Mouse (Mus musculus) neural tube, embryonic 14.5 days (tissue): ENCODE measurements around the gene Vcp. TPM values are rescaled to one million over a fixed set of nuclear protein-coding genes. Genes with fewer than 3 reads are reported as not detected.

Experiments
- ATAC-seq: fragments of 200-750 bp; cut with Nextera tagmentation; 2 replicates; pipeline ENCODE4 v1.8.0; 2017; ENCODE audit warnings: low read depth, mild to moderate bottlenecking, moderate TSS enrichment, moderate library complexity
- H3K27ac ChIP-seq: fragments of 300-500 bp; sonication (generic); 2 replicates; pipeline ENCODE4 v1.5.1; 2014; ENCODE audit warnings: low read depth, mild to moderate bottlenecking, control low read depth, low read length, moderate library complexity, mixed read lengths
- H3K27me3 ChIP-seq: fragments of 300-500 bp; sonication (generic); 2 replicates; pipeline ENCODE4 v1.6.1; 2014; ENCODE audit warnings: low read length; ENCODE audit not compliant: control insufficient read depth, insufficient read depth
- H3K36me3 ChIP-seq: fragments of 300-500 bp; sonication (generic); 2 replicates; pipeline ENCODE4 v1.6.1; 2014; ENCODE audit warnings: low read length, mixed read lengths; ENCODE audit not compliant: control insufficient read depth, insufficient read depth
- H3K4me1 ChIP-seq: fragments of 300-500 bp; sonication (generic); 2 replicates; pipeline ENCODE4 v1.6.1; 2014; ENCODE audit warnings: low read length; ENCODE audit not compliant: control insufficient read depth, insufficient read depth
- H3K4me2 ChIP-seq: fragments of 300-500 bp; sonication (generic); 2 replicates; pipeline ENCODE4 v1.6.1; 2014; ENCODE audit warnings: mild to moderate bottlenecking, low read depth, low read length, control low read depth
- H3K4me3 ChIP-seq: fragments of 300-500 bp; sonication (generic); 2 replicates; pipeline ENCODE4 v1.5.1; 2014; ENCODE audit warnings: low read depth, low read length, control low read depth, mixed read lengths
- H3K9ac ChIP-seq: fragments of 300-500 bp; sonication (generic); replicated peaks from 2 replicates; pipeline ENCODE4 v1.6.1; 2014; ENCODE audit warnings: low read depth, mild to moderate bottlenecking, control low read depth, low read length, mixed read lengths
- H3K9me3 ChIP-seq: fragments of 300-500 bp; sonication (generic); 2 replicates; pipeline ENCODE4 v1.6.1; 2016; ENCODE audit warnings: low read length; ENCODE audit not compliant: control insufficient read depth
- WGBS: fragments of 180-500 bp; shearing (Covaris S2); extraction: QIAGEN DNeasy Blood & Tissue Kit; methylation state at CpG from one replicate; pipeline ENCODE4 v1.1.7; 2014; 5-methylcytosine and 5-hydroxymethylcytosine counted together
- polyA plus RNA-seq: library from polyadenylated mRNA; unstranded; fragments of >200 nt; fragmentation: Nextera tagmentation; extraction: Ambion mirVana; gene quantifications from 2 replicates; pipeline ENCODE4 v1.2.1, GENCODE M21; 2014

Gene Vcp
- polyA plus RNA-seq, 1 experiment from 2014 or later: 435 TPM

DNA sequence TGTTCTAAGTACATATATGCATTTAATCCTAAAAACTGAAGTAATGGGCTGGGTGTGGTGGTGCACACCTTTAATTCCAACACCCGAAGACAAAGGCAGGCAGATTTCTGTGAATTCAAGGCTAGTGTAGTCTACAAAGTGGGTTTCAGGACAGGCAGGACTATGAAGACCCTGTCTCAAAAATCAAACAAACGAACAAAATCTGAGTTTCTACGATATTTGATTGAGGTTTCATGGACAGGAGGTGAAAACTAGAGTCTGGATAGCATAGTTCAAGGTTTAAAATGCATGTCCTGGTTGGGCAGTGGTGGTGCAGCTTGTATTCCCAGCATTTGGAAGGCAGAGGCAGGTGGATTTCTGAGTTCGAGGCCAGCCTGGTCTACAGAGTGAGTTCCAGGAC lies 31.0 kb downstream of the Vcp start, which contains the start of gene 1700022I11Rik:
TSS of gene 1700022I11Rik (plus strand) at position 301 of the 400 bp plus-strand sequence.
- Histone ChIP-seq H3K4me3 (no peak within 1 kb of the TSS), H3K27me3 (no peaks in the 10 kb centered on the region), H3K9ac (no peak within 1 kb of the TSS), H3K9me3 (no peaks in the 10 kb centered on the region), H3K4me2 (no peak within 1 kb of the TSS), H3K4me1 (no peaks in the 10 kb centered on the region), H3K27ac (no peak within 1 kb of the TSS), H3K36me3 (no peaks in the 10 kb centered on the region)
- WGBS: 92% methylated on average over 4 of the region's 4 CpGs
- no peak for ATAC-seq

DNA sequence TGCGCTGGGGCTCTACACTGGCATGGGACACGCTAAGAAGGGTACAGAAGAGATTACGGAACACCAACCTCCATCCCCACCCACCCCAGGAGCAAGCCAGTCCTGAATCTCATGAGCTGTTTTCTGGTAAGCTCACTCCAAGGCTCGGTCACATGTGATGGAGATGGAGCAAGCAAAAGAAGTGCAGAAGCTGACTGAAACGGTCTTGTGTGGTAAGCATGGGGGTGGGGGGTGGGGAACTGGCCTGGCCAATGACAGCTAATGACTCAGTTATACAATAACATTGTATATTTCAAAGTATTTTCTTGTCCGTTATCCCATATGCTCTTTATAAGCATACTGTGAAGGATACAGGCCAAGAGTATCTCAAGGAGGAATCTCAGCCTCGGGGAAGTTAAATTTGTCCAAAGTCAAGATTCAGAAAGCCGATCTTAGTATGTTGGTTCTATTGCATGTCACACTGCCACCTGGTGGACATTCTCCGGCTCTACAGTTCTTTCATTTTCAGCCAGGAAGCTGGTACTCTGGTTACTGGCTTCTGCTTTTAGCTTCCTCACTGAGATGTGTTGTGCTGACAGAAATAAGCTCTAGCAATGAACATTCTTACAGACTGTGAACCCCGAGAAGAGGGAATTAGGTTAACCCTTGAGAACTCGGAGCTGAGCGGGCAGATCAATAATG lies 35.1 kb downstream of the Vcp start:
- no peaks in the 10 kb centered on the region for H3K9me3 ChIP-seq
- H3K9ac ChIP-seq: no peak overlapping the region
- no peaks in the 10 kb centered on the region for H3K27me3 ChIP-seq
- peak; percentile 57 for ATAC-seq
- H3K4me1 ChIP-seq: no peaks in the 10 kb centered on the region
- H3K27ac ChIP-seq: no peak overlapping the region
- H3K36me3 ChIP-seq: no peaks in the 10 kb centered on the region
- H3K4me2 ChIP-seq: 0 out of 2 replicates have a peak overlapping the region, but pooled peaks have one; percentile 7
- 17% methylated on average over 12 of the region's 12 CpGs for WGBS
- H3K4me3 ChIP-seq: no peak overlapping the region

DNA sequence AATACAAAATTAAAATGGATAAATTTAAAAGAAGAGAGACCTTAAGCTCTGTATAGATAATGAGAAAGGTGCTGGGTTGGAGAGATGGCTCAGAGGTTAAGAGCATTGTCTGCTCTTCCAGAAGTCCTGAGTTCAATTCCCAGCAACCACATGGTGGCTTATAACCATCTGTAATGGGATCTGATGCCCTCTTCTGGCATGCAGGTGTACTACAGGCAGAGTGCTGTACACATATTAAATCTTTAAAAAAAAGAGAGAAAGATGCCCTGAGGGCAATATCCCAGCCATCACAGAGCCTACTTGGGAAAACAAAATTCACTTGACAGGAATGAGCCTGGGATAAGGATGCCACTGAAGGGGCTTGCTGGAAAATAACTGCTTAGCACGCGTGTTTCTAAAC lies 36.8 kb downstream of the Vcp start:
- H3K27me3 ChIP-seq: no peaks in the 10 kb centered on the region
- H3K4me2 ChIP-seq: no peak overlapping the region
- WGBS: 92% methylated on average over 2 of the region's 2 CpGs
- no peak overlapping the region for H3K4me3 ChIP-seq
- H3K9me3 ChIP-seq: no peaks in the 10 kb centered on the region
- H3K4me1 ChIP-seq: no peaks in the 10 kb centered on the region
- H3K36me3 ChIP-seq: no peaks in the 10 kb centered on the region
- no peak overlapping the region for H3K27ac ChIP-seq
- H3K9ac ChIP-seq: no peak overlapping the region
- ATAC-seq: no peak

DNA sequence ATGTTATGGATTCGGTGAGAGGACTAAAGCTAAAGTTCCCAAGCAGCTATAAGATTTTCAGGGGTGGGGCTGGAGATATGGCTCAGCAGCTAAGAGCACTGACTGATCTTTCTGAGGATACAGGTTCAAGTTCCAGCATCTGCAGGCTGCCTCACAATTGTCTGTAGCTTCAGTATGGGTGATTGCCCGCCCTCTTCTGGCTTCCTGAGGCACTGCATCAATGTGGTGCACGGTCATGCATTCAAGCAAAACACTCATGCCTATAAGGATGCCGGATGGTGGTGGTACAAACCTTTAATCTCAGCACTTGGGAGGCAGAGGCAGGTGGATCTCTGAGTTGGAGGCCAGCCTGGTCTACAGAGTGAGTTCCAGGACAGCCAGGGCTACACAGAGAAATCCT lies 38.7 kb downstream of the Vcp start:
- no peak for ATAC-seq
- no peaks in the 10 kb centered on the region for H3K4me1 ChIP-seq
- H3K4me3 ChIP-seq: no peak overlapping the region
- peaks cover 16% of the 10 kb centered on the region for H3K36me3 ChIP-seq
- H3K9ac ChIP-seq: no peak overlapping the region
- H3K9me3 ChIP-seq: no peaks in the 10 kb centered on the region
- no peak overlapping the region for H3K4me2 ChIP-seq
- WGBS: 30% methylated on average over 4 of the region's 4 CpGs
- H3K27ac ChIP-seq: no peak overlapping the region
- no peaks in the 10 kb centered on the region for H3K27me3 ChIP-seq

DNA sequence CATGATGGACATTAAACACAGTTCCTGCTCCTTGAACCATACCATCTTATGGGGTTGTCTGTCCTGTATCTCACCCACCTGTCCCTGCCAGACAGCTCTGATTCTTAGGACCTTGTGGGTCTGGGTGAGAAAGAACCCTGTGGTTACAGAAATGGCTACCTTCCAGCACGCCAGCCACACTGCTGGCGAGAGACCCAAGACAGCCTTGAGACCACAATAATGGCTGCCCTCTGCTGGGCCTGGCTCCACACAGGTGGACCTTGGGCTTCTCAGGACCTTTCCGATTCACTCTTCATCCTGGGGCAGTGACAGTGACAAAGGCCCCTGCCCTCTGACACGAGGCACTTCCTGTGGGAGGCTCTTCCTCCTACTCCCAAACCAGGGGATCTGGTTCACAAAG lies 40.9 kb downstream of the Vcp start:
- WGBS: 72% methylated on average over 4 of the region's 4 CpGs
- Histone ChIP-seq H3K36me3 (peaks cover 31% of the 10 kb centered on the region), H3K9me3 (no peaks in the 10 kb centered on the region), H3K27me3 (no peaks in the 10 kb centered on the region), H3K4me2 (no peak overlapping the region), H3K9ac (no peak overlapping the region), H3K27ac (no peak overlapping the region), H3K4me3 (no peak overlapping the region), H3K4me1 (peaks cover 7% of the 10 kb centered on the region; the same call in 1 of the 2 replicates)
- peak; percentile 21; the same call in 1 of the 2 replicates for ATAC-seq

DNA sequence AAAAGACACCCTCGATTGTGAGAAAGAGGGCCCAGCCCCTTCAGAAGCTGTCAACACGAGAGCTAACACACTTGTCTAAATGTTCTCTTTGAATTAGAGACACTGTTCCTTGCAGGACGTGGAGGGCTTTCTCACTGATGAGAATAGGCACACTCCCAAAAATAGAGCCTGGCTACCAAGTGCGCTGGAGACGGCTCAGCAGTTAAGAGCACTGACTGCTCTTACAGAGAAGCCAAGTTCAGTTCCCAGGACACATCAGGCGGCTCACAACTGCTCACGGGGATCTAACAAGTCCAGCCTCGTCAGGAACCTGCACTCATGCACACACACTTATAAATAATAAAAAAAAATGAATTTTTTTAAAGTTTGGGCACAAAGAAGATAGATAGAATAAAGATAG lies 41.4 kb downstream of the Vcp start:
- no peak overlapping the region for H3K9ac ChIP-seq
- 77% methylated on average over 8 of the region's 8 CpGs for WGBS
- no peak for ATAC-seq
- H3K4me1 ChIP-seq: peaks cover 8% of the 10 kb centered on the region
- no peaks in the 10 kb centered on the region for H3K9me3 ChIP-seq
- no peak overlapping the region for H3K4me2 ChIP-seq
- no peak overlapping the region for H3K27ac ChIP-seq
- H3K4me3 ChIP-seq: no peak overlapping the region
- no peaks in the 10 kb centered on the region for H3K27me3 ChIP-seq
- peaks cover 31% of the 10 kb centered on the region for H3K36me3 ChIP-seq

DNA sequence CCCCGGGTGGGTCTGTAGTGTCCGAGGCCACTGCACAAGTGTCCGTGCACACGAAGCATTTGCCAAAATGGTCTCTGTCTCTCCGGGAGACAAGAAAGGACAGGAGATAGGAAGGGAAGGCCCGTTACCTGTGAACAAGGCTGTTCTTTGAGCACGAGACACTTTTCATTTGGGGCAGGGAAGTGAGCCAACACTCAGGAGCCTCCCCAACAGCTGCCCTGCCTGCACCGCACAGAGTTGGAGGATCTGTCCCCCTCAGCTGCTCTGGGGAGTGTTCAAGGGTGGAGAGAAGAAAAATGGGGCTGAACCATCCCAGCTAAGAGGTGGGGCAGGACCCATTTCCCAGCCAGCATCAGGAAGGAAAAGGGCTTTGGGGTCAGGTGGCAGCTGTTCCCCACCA lies 42.3 kb downstream of the Vcp start:
- H3K4me1 ChIP-seq: peaks cover 17% of the 10 kb centered on the region
- no peaks in the 10 kb centered on the region for H3K27me3 ChIP-seq
- no peak overlapping the region for H3K27ac ChIP-seq
- H3K4me2 ChIP-seq: no peak overlapping the region
- peaks cover 34% of the 10 kb centered on the region for H3K36me3 ChIP-seq
- H3K4me3 ChIP-seq: no peak overlapping the region
- H3K9ac ChIP-seq: no peak overlapping the region
- no peaks in the 10 kb centered on the region for H3K9me3 ChIP-seq
- no peak for ATAC-seq
- 91% methylated on average over 8 of the region's 8 CpGs for WGBS

DNA sequence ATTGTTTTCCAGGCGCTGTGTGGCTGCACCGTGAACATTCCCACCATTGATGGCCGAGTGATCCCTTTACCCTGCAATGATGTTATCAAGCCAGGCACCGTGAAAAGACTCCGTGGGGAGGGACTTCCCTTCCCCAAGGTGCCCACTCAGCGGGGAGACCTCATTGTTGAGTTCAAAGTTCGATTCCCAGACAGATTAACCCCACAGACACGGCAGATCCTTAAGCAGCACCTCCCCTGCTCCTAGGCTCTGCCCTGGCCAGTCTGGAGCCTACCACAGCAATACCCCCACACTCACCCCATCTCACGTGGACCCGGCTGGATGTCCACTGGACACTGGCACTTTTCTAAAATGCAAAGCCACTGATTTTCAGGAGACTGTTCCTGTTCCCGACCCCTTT lies 43.0 kb downstream of the Vcp start:
- H3K36me3 ChIP-seq: peaks cover 35% of the 10 kb centered on the region
- H3K27me3 ChIP-seq: no peaks in the 10 kb centered on the region
- no peak overlapping the region for H3K4me3 ChIP-seq
- WGBS: 84% methylated on average over 11 of the region's 11 CpGs
- ATAC-seq: no peak
- no peak overlapping the region for H3K9ac ChIP-seq
- no peak overlapping the region for H3K4me2 ChIP-seq
- H3K9me3 ChIP-seq: no peaks in the 10 kb centered on the region
- H3K27ac ChIP-seq: no peak overlapping the region
- H3K4me1 ChIP-seq: peaks cover 24% of the 10 kb centered on the region

DNA sequence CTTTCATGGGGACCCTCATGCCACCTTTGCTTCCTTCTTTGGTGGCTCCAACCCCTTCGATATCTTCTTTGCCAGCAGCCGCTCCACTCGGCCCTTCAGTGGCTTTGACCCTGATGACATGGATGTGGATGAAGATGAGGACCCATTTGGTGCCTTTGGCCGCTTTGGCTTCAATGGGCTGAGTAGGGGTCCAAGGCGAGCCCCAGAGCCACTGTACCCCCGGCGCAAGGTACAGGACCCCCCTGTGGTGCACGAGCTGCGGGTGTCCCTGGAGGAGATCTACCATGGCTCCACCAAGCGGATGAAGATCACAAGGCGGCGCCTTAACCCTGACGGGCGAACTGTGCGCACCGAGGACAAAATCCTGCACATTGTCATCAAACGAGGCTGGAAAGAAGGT lies 43.7 kb downstream of the Vcp start:
- peaks cover 31% of the 10 kb centered on the region for H3K4me1 ChIP-seq
- H3K27ac ChIP-seq: no peak overlapping the region
- peaks cover 35% of the 10 kb centered on the region for H3K36me3 ChIP-seq
- no peaks in the 10 kb centered on the region for H3K27me3 ChIP-seq
- H3K4me3 ChIP-seq: no peak overlapping the region
- no peak for ATAC-seq
- 94% methylated on average over 17 of the region's 17 CpGs for WGBS
- no peaks in the 10 kb centered on the region for H3K9me3 ChIP-seq
- no peak overlapping the region for H3K9ac ChIP-seq
- H3K4me2 ChIP-seq: no peak overlapping the region
